Mouse (Mus musculus) thymus, adult 2 months (tissue): ENCODE results near the gene Srgap2. TPM values are rescaled to one million over a fixed set of nuclear protein-coding genes. Genes with fewer than 3 reads are reported as not detected.

Experiments used
- DNase-seq: peaks from one replicate; pipeline ENCODE4 v3.0.0; 2021
- H3K27ac ChIP-seq: fragments of 200-500 bp; 2 replicates; pipeline ENCODE4 v1.5.1; 2012; ENCODE audit warnings: low read length, control low read depth; ENCODE audit not compliant: control insufficient read depth, insufficient read depth
- H3K27me3 ChIP-seq: fragments of 200-500 bp; 2 replicates; pipeline ENCODE4 v1.6.1; 2012; ENCODE audit warnings: mild to moderate bottlenecking, low read length, moderate library complexity, mixed read lengths; ENCODE audit not compliant: control insufficient read depth, insufficient read depth
- H3K36me3 ChIP-seq: fragments of 200-500 bp; 2 replicates; pipeline ENCODE4 v1.6.1; 2012; ENCODE audit warnings: mild to moderate bottlenecking, low read length, moderate library complexity; ENCODE audit not compliant: control insufficient read depth, insufficient read depth
- H3K4me1 ChIP-seq: fragments of 200-500 bp; replicated peaks from 2 replicates; pipeline ENCODE4 v1.6.1; 2012; ENCODE audit warnings: low read length; ENCODE audit not compliant: control insufficient read depth, insufficient read depth
- H3K4me3 ChIP-seq: fragments of 200-500 bp; 2 replicates; pipeline ENCODE4 v1.5.1; 2012; ENCODE audit warnings: mild to moderate bottlenecking, low read length, control low read depth, moderate library complexity; ENCODE audit not compliant: control insufficient read depth, insufficient read depth
- CTCF ChIP-seq: fragments of 200-500 bp; IDR thresholded peaks from 2 replicates; pipeline ENCODE4 v1.5.1; 2012; ENCODE audit warnings: mild to moderate bottlenecking, control low read depth, low read length, moderate library complexity, borderline replicate concordance; ENCODE audit not compliant: control insufficient read depth, poor library complexity, insufficient read depth; ENCODE audit errors: extremely low read depth
- POLR2A ChIP-seq: fragments of 200-500 bp; IDR thresholded peaks from 2 replicates; pipeline ENCODE4 v1.6.1; 2012; ENCODE audit warnings: mild to moderate bottlenecking, low read length, control low read depth, moderate library complexity; ENCODE audit not compliant: control insufficient read depth, poor library complexity, insufficient read depth; ENCODE audit errors: extremely low read depth
- WGBS: fragments of 180-500 bp; shearing (Covaris S2); methylation state at CpG from one replicate; pipeline ENCODE4 v1.1.7; 2018; 5-methylcytosine and 5-hydroxymethylcytosine counted together
- polyA plus RNA-seq: library from polyadenylated mRNA; depleted of rRNA; stranded (reverse); fragments of >200 nt; gene quantifications from 2 replicates; pipeline ENCODE4 v1.2.3, GENCODE M21; 2012

The Srgap2 gene
- polyA plus RNA-seq, 1 experiment = 28.3 TPM

GRCm38 (mm10) chr1:131278606-131279455 lies 248.3 kb downstream of the Srgap2 start:
- WGBS = 8% methylated on average over 8 of the region's 8 CpGs
- Histone ChIP-seq H3K36me3 (peaks cover 5% of the 10 kb centered on the region; the same call in 1 of the 2 replicates), H3K27ac (peak overlapping the region; percentile 96), H3K4me3 (peak overlapping the region; percentile 91), H3K4me1 (peaks cover 36% of the 10 kb centered on the region), H3K27me3 (no peaks in the 10 kb centered on the region)
- DNase-seq = peak; percentile 54
- TF ChIP-seq POLR2A (no peak), CTCF (no peak)

GRCm38 (mm10) chr1:131276831-131277230 lies 250.3 kb downstream of the Srgap2 start:
- Histone ChIP-seq H3K4me3 (no peak overlapping the region), H3K27me3 (no peaks in the 10 kb centered on the region), H3K4me1 (peaks cover 36% of the 10 kb centered on the region), H3K27ac (no peak overlapping the region), H3K36me3 (peaks cover 5% of the 10 kb centered on the region; the same call in 1 of the 2 replicates)
- TF ChIP-seq CTCF (no peak), POLR2A (no peak)
- no peak for DNase-seq

GRCm38 (mm10) chr1:131275577-131275976 lies 251.6 kb downstream of the Srgap2 start:
- Histone ChIP-seq H3K27me3 (no peaks in the 10 kb centered on the region), H3K4me1 (peaks cover 32% of the 10 kb centered on the region), H3K36me3 (peaks cover 13% of the 10 kb centered on the region; the same call in 1 of the 2 replicates), H3K4me3 (no peak overlapping the region), H3K27ac (no peak overlapping the region)
- no peak for DNase-seq
- TF ChIP-seq CTCF = no peak
- no peak for TF ChIP-seq POLR2A
- 96% methylated on average over 14 of the region's 14 CpGs for WGBS

GRCm38 (mm10) chr1:131274725-131275539 lies 252.2 kb downstream of the Srgap2 start:
- no peak overlapping the region for H3K4me3 ChIP-seq
- H3K4me1 ChIP-seq = peaks cover 27% of the 10 kb centered on the region
- H3K36me3 ChIP-seq = peaks cover 16% of the 10 kb centered on the region
- DNase-seq = no peak
- no peak overlapping the region for H3K27ac ChIP-seq
- no peaks in the 10 kb centered on the region for H3K27me3 ChIP-seq
- TF ChIP-seq POLR2A (no peak), CTCF (no peak)
- WGBS = 90% methylated on average over 22 of the region's 22 CpGs

GRCm38 (mm10) chr1:131269797-131270578 lies 257.2 kb downstream of the Srgap2 start:
- Histone ChIP-seq H3K27me3 (no peaks in the 10 kb centered on the region), H3K4me1 (no peaks in the 10 kb centered on the region), H3K36me3 (peaks cover 44% of the 10 kb centered on the region), H3K27ac (no peak overlapping the region), H3K4me3 (no peak overlapping the region)
- WGBS = 71% methylated on average over 22 of the region's 22 CpGs
- DNase-seq = peak; percentile 78
- TF ChIP-seq CTCF = no peak

GRCm38 (mm10) chr1:131268776-131269175 lies 258.4 kb downstream of the Srgap2 start:
- Histone ChIP-seq H3K36me3 (peaks cover 46% of the 10 kb centered on the region), H3K4me3 (no peak overlapping the region), H3K4me1 (no peaks in the 10 kb centered on the region), H3K27ac (no peak overlapping the region), H3K27me3 (no peaks in the 10 kb centered on the region)
- no peak for TF ChIP-seq POLR2A
- TF ChIP-seq CTCF = no peak
- 95% methylated on average over 10 of the region's 10 CpGs for WGBS
- no peak for DNase-seq
